ENCODE assay signal across 8 mouse cellular contexts in genomic region chr2:28547237-28548172, GRCm38 (mm10). TPM values are rescaled to one million over a fixed set of nuclear protein-coding genes. Genes with fewer than 3 reads are reported as not detected.
A peak's percentile ranks its signal among the peaks of the same experiment; 100 is the strongest.
DNase-seq lines count a peak whose midpoint lies in the region; ATAC-seq lines count a peak whose summit lies in the region.

No protein-coding gene starts in this region.

- H3K36me3 ChIP-seq in hindbrain, embryonic 14.5 days (replicated peaks; ENCODE audit: control insufficient read depth, insufficient read depth), result peaks cover 98% of the 10 kb centered on the region
- H3K36me3 ChIP-seq in midbrain, embryonic 12.5 days, result peaks cover 97% of the 10 kb centered on the region

- 54% methylated on average over 11 of the region's 11 CpGs for WGBS in hindbrain, embryonic 14.5 days
- 55% methylated on average over 11 of the region's 11 CpGs for WGBS in midbrain, embryonic 12.5 days

- no peaks in the 10 kb centered on the region for H3K9me3 ChIP-seq in hindbrain, embryonic 14.5 days (ENCODE audit: control insufficient read depth, low read length)
- no peaks in the 10 kb centered on the region for H3K9me3 ChIP-seq in midbrain, embryonic 12.5 days

- no peaks in the 10 kb centered on the region for H3K4me1 ChIP-seq in hindbrain, embryonic 14.5 days (replicated peaks; ENCODE audit: control insufficient read depth, insufficient read depth, low read length)
- no peaks in the 10 kb centered on the region for H3K4me1 ChIP-seq in midbrain, embryonic 12.5 days

- peak; percentile 50; the same call in 1 of the 2 replicates for ATAC-seq in frontal cortex, adult (ENCODE audit: low TSS enrichment)
- peak; percentile 24; the same call in 1 of the 2 replicates for ATAC-seq in hindbrain, embryonic 14.5 days (ENCODE audit: low FRiP score)
- peak; percentile 25 for ATAC-seq in midbrain, embryonic 12.5 days (ENCODE audit: low FRiP score, low read depth)

- H3K27me3 ChIP-seq in hindbrain, embryonic 14.5 days (ENCODE audit: control insufficient read depth, insufficient read depth, low read length), result no peaks in the 10 kb centered on the region
- no peaks in the 10 kb centered on the region for H3K27me3 ChIP-seq in midbrain, embryonic 12.5 days

- H3K27ac ChIP-seq in hindbrain, embryonic 14.5 days, result no peak overlapping the region
- H3K27ac ChIP-seq in midbrain, embryonic 12.5 days (replicated peaks), result no peak overlapping the region

- no peak overlapping the region for H3K4me2 ChIP-seq in hindbrain, embryonic 14.5 days (replicated peaks)
- no peak overlapping the region for H3K4me2 ChIP-seq in midbrain, embryonic 12.5 days (replicated peaks)

- no peak overlapping the region for H3K9ac ChIP-seq in hindbrain, embryonic 14.5 days
- no peak overlapping the region for H3K9ac ChIP-seq in midbrain, embryonic 12.5 days (replicated peaks)

- DNase-seq in R1 (ENCODE audit: low read depth, low spot score), result peak; percentile 78
- peak; percentile 88 for DNase-seq in cerebellum, adult 9-10 months
- peak; percentile 89 for DNase-seq in hindbrain, embryonic 14.5 days (ENCODE audit: low spot score)
- DNase-seq in left cerebral cortex, postnatal 14 days (ENCODE audit: low spot score in 2 of 2), result peak; percentile 79 to 87
- DNase-seq in skeletal muscle tissue, adult 2 months (ENCODE audit: low read depth, low spot score), result peak; percentile 80
- peak; percentile 56 for DNase-seq in yolk sac, embryonic 10.5 days (ENCODE audit: low spot score)

- no peak overlapping the region for H3K4me3 ChIP-seq in hindbrain, embryonic 14.5 days (replicated peaks; ENCODE audit: low read length)
- no peak overlapping the region for H3K4me3 ChIP-seq in midbrain, embryonic 12.5 days

- intact Hi-C loops in left cerebral cortex, postnatal 14 days (cut with DNase I), result loop anchor here (2.0 kb wide), 1 partner anchor 33 kb away; no protein-coding TSS in a partner anchor

RNA-seq across cellular contexts. Expression of gene Cel, which starts 15.7 kb away (rescaled TPM):
- not detected in 2 replicates for polyA plus RNA-seq in hindbrain, embryonic 14.5 days (2014; fragmentation: Nextera tagmentation; extraction: Ambion mirVana)
- total RNA-seq in left cerebral cortex, postnatal 14 days (2021), result not detected
- not detected in 2 replicates for polyA plus RNA-seq in midbrain, embryonic 12.5 days (2016; fragmentation: Nextera tagmentation; extraction: Ambion mirVana)

RNA-seq across cellular contexts. Expression of gene Ralgds, which starts 34.6 kb away (rescaled TPM):
- polyA plus RNA-seq in hindbrain, embryonic 14.5 days (2014; fragmentation: Nextera tagmentation; extraction: Ambion mirVana), result 92.9 and 95.5 TPM in 2 replicates
- total RNA-seq in left cerebral cortex, postnatal 14 days (2021), result 100 to 1,000 TPM; 119 TPM
- 87.6 and 93.5 TPM in 2 replicates for polyA plus RNA-seq in midbrain, embryonic 12.5 days (2016; fragmentation: Nextera tagmentation; extraction: Ambion mirVana)

RNA-seq across cellular contexts. Expression of gene Gtf3c5, which starts 36.0 kb away (rescaled TPM):
- polyA plus RNA-seq in hindbrain, embryonic 14.5 days (2014; fragmentation: Nextera tagmentation; extraction: Ambion mirVana), result 28.6 and 29.3 TPM in 2 replicates
- total RNA-seq in left cerebral cortex, postnatal 14 days (2021), result 10 to 100 TPM; 15.8 to 17.6 TPM
- 51.9 and 55.5 TPM in 2 replicates for polyA plus RNA-seq in midbrain, embryonic 12.5 days (2016; fragmentation: Nextera tagmentation; extraction: Ambion mirVana)

RNA-seq across cellular contexts. Expression of gene Gm10134, which starts 41.6 kb away (rescaled TPM):
- 0.90 and 2.9 TPM in 2 replicates for polyA plus RNA-seq in hindbrain, embryonic 14.5 days (2014; fragmentation: Nextera tagmentation; extraction: Ambion mirVana)
- 1 to 10 TPM; 1.1 to 1.5 TPM for total RNA-seq in left cerebral cortex, postnatal 14 days (2021)
- 1.5 TPM in 1 of 2 replicates, not detected in the other for polyA plus RNA-seq in midbrain, embryonic 12.5 days (2016; fragmentation: Nextera tagmentation; extraction: Ambion mirVana)

RNA-seq across cellular contexts. Expression of gene Gbgt1, which starts 50.8 kb away (rescaled TPM):
- polyA plus RNA-seq in hindbrain, embryonic 14.5 days (2014; fragmentation: Nextera tagmentation; extraction: Ambion mirVana), result 1.3 and 1.7 TPM in 2 replicates
- total RNA-seq in left cerebral cortex, postnatal 14 days (2021), result 1 to 10 TPM; 1.6 to 2.5 TPM
- polyA plus RNA-seq in midbrain, embryonic 12.5 days (2016; fragmentation: Nextera tagmentation; extraction: Ambion mirVana), result 1.0 and 1.2 TPM in 2 replicates
